Mouse (Mus musculus): Measurements from ENCODE around the gene Pla2g4a.

Pla2g4a gene

DNA sequence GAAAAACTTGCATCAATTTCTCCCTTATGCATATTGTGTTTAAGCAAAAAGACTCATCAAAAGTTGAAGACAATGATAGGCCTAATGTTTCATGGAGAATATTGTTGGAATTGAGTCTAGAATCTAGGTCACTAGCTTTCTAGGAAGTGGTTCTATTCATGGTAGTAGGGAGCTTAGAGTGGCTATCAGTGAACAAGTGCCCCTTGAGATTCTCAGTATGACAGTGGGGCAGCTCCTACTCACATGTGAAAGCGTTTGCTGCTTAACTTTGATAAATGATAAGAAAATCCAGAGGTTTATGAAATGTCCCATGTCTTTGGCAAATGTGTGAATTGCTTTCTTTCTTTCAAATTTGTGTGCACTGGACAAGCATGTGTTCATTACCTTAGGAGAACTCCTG lies 2.0 kb downstream of the Pla2g4a start:
- 0 out of 2 replicates have a peak, but pooled peaks cover 3% of the 10 kb centered on the region for H3K27me3 ChIP-seq (ENCODE audit: insufficient read depth, low read length)
- no peaks in the 10 kb centered on the region for H3K36me3 ChIP-seq (ENCODE audit: insufficient read depth, low read length)
- no peaks in the 10 kb centered on the region for H3K9me3 ChIP-seq (ENCODE audit: low read length)
- H3K4me3 ChIP-seq (replicated peaks; ENCODE audit: low read length) = no peak overlapping the region
- TF ChIP-seq NANOG (IDR thresholded peaks at IDR 0.05; ENCODE audit: borderline replicate concordance, low read length) = no peak
- H3K4me1 ChIP-seq (replicated peaks; ENCODE audit: low read depth, low read length) = no peaks in the 10 kb centered on the region; the same call in 1 of the 2 replicates

DNA sequence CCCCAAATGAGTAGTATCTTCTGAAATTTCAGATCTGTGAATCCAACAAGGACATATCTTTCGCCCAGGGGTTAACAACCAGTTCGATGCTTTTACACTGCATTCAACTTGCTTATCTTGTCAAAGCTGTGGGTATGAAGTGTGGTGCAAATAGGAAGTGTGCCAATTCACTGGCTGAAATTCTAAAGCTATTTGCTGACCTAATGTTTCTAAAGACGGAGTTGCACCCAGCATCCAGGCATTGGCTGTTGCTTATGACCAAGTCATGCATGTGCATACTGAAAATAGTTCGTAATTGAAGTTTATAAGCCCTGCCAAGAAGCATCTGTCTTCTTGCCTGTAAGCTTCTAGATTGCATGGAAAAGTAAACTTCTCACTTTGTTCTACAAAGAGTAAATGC lies 5.6 kb downstream of the Pla2g4a start:
- TF ChIP-seq NANOG (IDR thresholded peaks at IDR 0.05; ENCODE audit: borderline replicate concordance, low read length) (no peak), CTCF (conservative IDR thresholded peaks at IDR 0.05; ENCODE audit: low read length) (no peak)
- H3K36me3 ChIP-seq (ENCODE audit: insufficient read depth, low read length) = no peaks in the 10 kb centered on the region
- H3K4me1 ChIP-seq (replicated peaks; ENCODE audit: low read depth, low read length) = no peaks in the 10 kb centered on the region
- H3K9me3 ChIP-seq (ENCODE audit: low read length) = no peaks in the 10 kb centered on the region
- no peaks in the 10 kb centered on the region for H3K27me3 ChIP-seq (ENCODE audit: insufficient read depth, low read length)
- H3K4me3 ChIP-seq (replicated peaks; ENCODE audit: low read length) = no peak overlapping the region

DNA sequence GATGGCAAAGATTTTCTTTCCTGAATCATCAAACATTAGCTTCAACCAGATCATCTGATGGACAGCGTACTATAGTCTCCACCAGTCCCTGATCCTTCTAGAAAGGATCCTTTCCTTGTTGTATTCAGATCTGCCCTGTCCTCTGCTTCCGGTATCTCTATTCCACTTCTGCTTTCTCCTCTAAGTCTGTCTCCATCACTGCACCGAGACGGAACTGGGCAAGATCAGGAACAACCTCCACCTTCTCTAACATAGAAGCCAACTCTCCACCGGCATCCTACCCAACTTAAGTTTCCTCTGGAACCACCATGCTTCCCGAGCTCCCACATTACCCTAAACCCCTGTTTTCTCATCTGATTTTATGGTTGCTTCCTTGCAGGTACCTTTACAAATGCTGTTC lies 7.1 kb downstream of the Pla2g4a start:
- Histone ChIP-seq H3K27me3 (ENCODE audit: insufficient read depth, low read length) (no peaks in the 10 kb centered on the region), H3K36me3 (ENCODE audit: insufficient read depth, low read length) (no peaks in the 10 kb centered on the region), H3K9me3 (ENCODE audit: low read length) (no peaks in the 10 kb centered on the region), H3K4me3 (replicated peaks; ENCODE audit: low read length) (no peak overlapping the region), H3K4me1 (replicated peaks; ENCODE audit: low read depth, low read length) (no peaks in the 10 kb centered on the region)
- TF ChIP-seq POU5F1 (IDR thresholded peaks at IDR 0.05; ENCODE audit: borderline replicate concordance, low read length) (no peak), NANOG (IDR thresholded peaks at IDR 0.05; ENCODE audit: borderline replicate concordance, low read length) (no peak), CTCF (conservative IDR thresholded peaks at IDR 0.05; ENCODE audit: low read length) (no peak)

DNA sequence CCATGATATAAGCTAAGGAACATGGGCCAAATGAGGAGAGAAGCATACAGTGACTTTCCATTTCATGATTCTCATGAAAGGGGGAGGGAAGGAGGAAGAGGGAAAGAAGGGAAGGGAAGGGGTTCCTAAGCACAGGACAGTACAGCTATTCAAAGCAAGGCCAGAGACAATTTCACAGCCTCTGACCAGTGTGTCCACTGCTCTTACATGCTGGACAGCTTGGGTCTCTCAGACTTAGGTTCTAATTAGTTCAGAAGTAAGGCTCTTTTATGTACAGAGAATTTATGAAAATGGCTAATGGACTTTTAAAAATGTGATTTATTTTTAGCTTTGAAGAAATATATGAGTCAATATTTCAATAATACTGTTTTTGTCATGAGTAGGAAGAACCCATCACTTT lies 9.0 kb downstream of the Pla2g4a start:
- Histone ChIP-seq H3K4me3 (replicated peaks; ENCODE audit: low read length) (no peak overlapping the region), H3K4me1 (replicated peaks; ENCODE audit: low read depth, low read length) (no peaks in the 10 kb centered on the region), H3K36me3 (ENCODE audit: insufficient read depth, low read length) (no peaks in the 10 kb centered on the region), H3K9me3 (ENCODE audit: low read length) (no peaks in the 10 kb centered on the region), H3K27me3 (ENCODE audit: insufficient read depth, low read length) (no peaks in the 10 kb centered on the region)
- TF ChIP-seq CTCF (conservative IDR thresholded peaks at IDR 0.05; ENCODE audit: low read length) (no peak), POU5F1 (IDR thresholded peaks at IDR 0.05; ENCODE audit: borderline replicate concordance, low read length) (no peak), NANOG (IDR thresholded peaks at IDR 0.05; ENCODE audit: borderline replicate concordance, low read length) (no peak)

DNA sequence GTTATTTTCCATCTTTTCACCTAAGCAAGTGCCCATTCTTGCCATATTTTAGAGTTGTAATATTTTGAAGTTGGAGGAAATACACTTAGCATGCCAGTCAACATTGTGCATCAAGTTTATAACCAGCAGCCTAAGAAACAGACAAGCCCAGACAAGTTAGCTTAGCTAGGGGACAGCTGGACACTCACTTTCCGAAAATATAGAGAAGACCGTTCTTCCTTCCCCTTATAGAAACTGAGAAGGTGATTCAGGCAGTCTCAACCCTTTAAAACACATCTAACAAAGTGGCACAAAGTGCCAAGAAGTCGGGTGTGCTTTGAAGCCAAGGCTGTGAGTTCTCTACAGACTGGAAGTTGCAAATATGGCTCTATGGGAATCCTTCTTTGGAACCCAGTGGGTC lies 10.4 kb downstream of the Pla2g4a start:
- H3K4me1 ChIP-seq (replicated peaks; ENCODE audit: low read depth, low read length) = no peaks in the 10 kb centered on the region
- no peaks in the 10 kb centered on the region for H3K27me3 ChIP-seq (ENCODE audit: insufficient read depth, low read length)
- H3K4me3 ChIP-seq (replicated peaks; ENCODE audit: low read length) = no peak overlapping the region
- TF ChIP-seq CTCF (conservative IDR thresholded peaks at IDR 0.05; ENCODE audit: low read length) = no peak
- no peak for TF ChIP-seq NANOG (IDR thresholded peaks at IDR 0.05; ENCODE audit: borderline replicate concordance, low read length)
- TF ChIP-seq POU5F1 (IDR thresholded peaks at IDR 0.05; ENCODE audit: borderline replicate concordance, low read length) = no peak
- H3K36me3 ChIP-seq (ENCODE audit: insufficient read depth, low read length) = no peaks in the 10 kb centered on the region
- H3K9me3 ChIP-seq (ENCODE audit: low read length) = no peaks in the 10 kb centered on the region

DNA sequence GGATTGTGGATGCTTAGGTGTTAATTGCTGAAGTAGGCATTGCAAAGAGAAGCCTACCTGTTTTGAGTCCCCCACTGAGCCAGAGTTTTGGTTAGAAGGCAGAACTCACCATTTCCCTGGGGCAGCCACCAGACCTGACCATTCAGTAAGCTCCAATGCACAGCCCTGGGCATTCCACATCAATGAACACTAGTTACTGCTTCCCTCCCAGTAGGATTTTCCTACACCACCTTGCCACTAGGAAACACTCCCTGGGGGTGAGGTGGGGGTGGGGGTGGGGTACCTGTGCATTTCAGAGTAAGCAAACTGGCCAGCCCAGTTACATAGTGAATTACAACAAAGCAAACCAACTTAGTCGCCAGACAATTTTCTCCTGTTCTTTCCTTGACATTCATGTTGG lies 10.8 kb downstream of the Pla2g4a start:
- TF ChIP-seq CTCF (conservative IDR thresholded peaks at IDR 0.05; ENCODE audit: low read length) (no peak), NANOG (IDR thresholded peaks at IDR 0.05; ENCODE audit: borderline replicate concordance, low read length) (no peak), POU5F1 (IDR thresholded peaks at IDR 0.05; ENCODE audit: borderline replicate concordance, low read length) (no peak)
- H3K36me3 ChIP-seq (ENCODE audit: insufficient read depth, low read length) = no peaks in the 10 kb centered on the region
- no peaks in the 10 kb centered on the region for H3K4me1 ChIP-seq (replicated peaks; ENCODE audit: low read depth, low read length)
- H3K4me3 ChIP-seq (replicated peaks; ENCODE audit: low read length) = no peak overlapping the region
- H3K9me3 ChIP-seq (ENCODE audit: low read length) = no peaks in the 10 kb centered on the region
- no peaks in the 10 kb centered on the region for H3K27me3 ChIP-seq (ENCODE audit: insufficient read depth, low read length)

DNA sequence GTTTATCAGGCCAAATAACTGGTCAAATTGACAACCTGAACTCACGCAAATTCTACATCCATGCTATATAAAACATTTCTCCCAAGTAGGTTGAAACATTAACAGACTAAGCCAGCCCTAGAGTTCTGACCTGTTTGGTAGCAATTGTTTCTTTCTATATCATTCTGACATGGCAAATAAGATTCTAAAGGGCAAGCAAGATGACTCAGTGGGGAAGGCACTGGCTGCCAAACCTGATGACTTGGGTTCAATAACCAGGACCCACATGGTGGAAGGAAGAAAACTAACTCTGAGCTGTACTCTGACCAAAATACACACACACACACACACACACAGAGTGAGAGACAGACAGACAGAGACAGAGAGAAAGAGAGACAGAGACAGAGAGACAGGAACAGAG lies 11.8 kb downstream of the Pla2g4a start:
- H3K27me3 ChIP-seq (ENCODE audit: insufficient read depth, low read length) = no peaks in the 10 kb centered on the region
- no peak overlapping the region for H3K4me3 ChIP-seq (replicated peaks; ENCODE audit: low read length)
- no peak for TF ChIP-seq CTCF (conservative IDR thresholded peaks at IDR 0.05; ENCODE audit: low read length)
- H3K4me1 ChIP-seq (replicated peaks; ENCODE audit: low read depth, low read length) = no peaks in the 10 kb centered on the region
- H3K36me3 ChIP-seq (ENCODE audit: insufficient read depth, low read length) = no peaks in the 10 kb centered on the region
- no peaks in the 10 kb centered on the region for H3K9me3 ChIP-seq (ENCODE audit: low read length)

DNA sequence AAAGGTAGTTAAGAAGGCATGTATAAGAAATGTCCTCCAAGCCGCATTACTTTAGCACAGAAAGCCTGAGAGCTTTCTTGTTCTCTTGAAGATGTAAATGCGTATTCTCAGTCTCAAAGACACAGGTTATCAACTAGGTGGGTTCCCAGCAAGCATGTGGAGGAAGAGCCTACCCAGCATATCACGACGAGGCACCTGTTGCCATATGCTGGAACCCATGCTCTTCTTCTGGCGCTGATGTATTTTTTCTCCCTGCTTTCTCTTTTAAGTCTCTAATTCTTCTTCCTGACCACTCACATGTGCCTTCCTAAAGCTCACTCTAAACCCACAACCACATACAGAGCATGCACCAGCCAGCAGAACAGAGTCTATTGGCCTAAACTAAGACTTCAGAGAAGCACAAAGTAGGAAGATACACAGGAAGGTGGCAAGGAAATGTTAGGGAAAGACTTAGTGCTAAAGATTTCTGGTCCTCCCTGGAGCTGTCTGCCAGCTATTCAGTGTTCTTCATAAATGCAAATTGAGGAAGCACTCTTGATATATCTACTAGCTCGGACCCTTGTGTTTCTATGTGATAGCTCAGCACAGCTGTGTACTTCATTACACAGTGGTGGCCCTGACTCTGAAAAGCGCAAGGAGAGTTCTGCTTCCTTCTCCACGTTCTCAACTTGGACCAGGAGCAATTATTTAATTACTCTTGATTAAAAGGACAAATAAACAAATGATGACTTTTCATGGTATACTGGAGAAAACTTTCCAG lies 12.8 kb downstream of the Pla2g4a start:
- TF ChIP-seq POU5F1 (IDR thresholded peaks at IDR 0.05; ENCODE audit: borderline replicate concordance, low read length) = no peak
- no peak for TF ChIP-seq CTCF (conservative IDR thresholded peaks at IDR 0.05; ENCODE audit: low read length)
- Histone ChIP-seq H3K36me3 (ENCODE audit: insufficient read depth, low read length) (no peaks in the 10 kb centered on the region), H3K4me1 (replicated peaks; ENCODE audit: low read depth, low read length) (no peaks in the 10 kb centered on the region), H3K27me3 (ENCODE audit: insufficient read depth, low read length) (no peaks in the 10 kb centered on the region), H3K4me3 (replicated peaks; ENCODE audit: low read length) (no peak overlapping the region), H3K9me3 (ENCODE audit: low read length) (no peaks in the 10 kb centered on the region)

DNA sequence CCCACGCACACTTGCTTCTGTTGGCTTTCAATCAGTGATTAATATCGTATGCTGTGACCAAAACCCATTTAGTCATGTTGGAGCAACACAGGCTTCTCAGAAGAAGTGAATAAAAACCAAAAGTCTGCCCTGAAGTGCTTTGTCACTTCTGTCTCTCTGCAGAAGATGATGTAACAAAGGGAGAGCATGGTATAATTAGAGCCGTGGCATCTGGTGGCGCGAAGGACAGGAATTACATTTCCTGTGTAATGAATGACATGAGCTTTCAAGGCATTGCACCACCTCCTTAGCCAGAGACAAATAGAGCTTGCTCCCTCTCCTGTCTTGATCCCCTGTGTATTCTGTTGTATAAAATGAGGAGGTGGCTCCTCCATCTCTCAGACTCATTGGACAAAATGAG lies 14.1 kb downstream of the Pla2g4a start:
- Histone ChIP-seq H3K4me1 (replicated peaks; ENCODE audit: low read depth, low read length) (no peaks in the 10 kb centered on the region), H3K4me3 (replicated peaks; ENCODE audit: low read length) (no peak overlapping the region), H3K36me3 (ENCODE audit: insufficient read depth, low read length) (no peaks in the 10 kb centered on the region), H3K27me3 (ENCODE audit: insufficient read depth, low read length) (no peaks in the 10 kb centered on the region), H3K9me3 (ENCODE audit: low read length) (no peaks in the 10 kb centered on the region)
- TF ChIP-seq NANOG (IDR thresholded peaks at IDR 0.05; ENCODE audit: borderline replicate concordance, low read length) (no peak), CTCF (conservative IDR thresholded peaks at IDR 0.05; ENCODE audit: low read length) (no peak), POU5F1 (IDR thresholded peaks at IDR 0.05; ENCODE audit: borderline replicate concordance, low read length) (no peak)

Measured in E14TG2a.4 (cell line).